Mouse (Mus musculus) inflammation-experienced regulatory T-cells, adult 6 months (primary cell): ENCODE results near the gene Fancd2. TPM values are rescaled to one million over a fixed set of nuclear protein-coding genes. Genes with fewer than 3 reads are reported as not detected.
A peak's percentile ranks its signal among the peaks of the same experiment; 100 is the strongest.

Experiments used
- ATAC-seq: one replicate; pipeline ENCODE4 v1.8.0; 2017
- polyA plus RNA-seq, 3 experiments: library from polyadenylated mRNA; unstranded; fragments of 100-300 nt; shearing (Covaris generic); gene quantifications; one replicate each; pipeline ENCODE4 v1.2.1; 2017

Fancd2 gene
- polyA plus RNA-seq: 1 to 10 TPM; 1.4 to 9.7 (median 2.0) TPM

DNA sequence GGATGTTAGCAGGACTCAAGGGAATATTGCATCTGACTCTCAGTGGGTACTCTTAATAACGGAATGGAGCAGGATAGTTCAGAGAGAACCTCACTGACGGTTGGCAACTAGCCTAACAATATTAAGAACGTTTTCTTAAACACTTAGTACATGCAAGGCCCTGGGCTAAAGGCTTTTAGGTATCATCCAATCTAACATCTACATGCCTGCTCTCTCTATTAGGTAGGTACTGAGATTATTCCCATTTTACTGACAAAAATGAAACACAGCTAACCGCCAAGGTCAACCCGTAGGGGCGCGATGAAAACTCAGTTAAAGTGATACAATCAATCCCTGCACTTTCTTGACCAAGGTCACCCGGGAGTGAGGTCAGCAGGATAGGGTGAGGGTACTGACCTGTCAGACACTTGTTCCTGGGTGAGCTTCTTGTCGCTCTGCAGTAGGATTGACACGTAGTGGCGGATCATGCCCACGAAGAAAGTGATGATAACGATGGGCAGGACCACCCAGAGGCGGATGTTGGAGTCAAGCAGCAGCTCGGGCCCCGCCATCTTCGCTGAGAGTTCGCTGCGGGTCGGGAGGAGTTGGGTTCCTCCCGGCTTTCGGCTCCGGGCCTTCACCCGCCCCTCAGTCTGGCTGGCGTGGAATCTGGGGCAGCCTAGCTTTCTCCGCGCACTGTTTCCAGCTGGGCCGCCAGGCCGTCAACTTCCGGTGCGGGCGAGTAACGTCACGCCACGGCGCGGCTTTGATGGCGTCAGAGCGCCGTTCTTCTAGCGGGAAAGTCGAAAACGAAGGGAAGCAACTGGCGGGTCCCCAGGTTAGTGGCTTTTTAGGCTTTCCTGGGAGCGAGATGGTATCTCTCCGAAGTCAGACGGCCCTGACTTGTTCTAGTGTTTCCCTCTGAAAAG, at the start of gene Fancd2, which contains the start of gene Emc3:
Gene Fancd2, plus strand, starts transcription at position 751 of the 908 bp plus-strand sequence.
Gene Emc3, minus strand, starts transcription at position 721 of the 908 bp plus-strand sequence.
- peak; percentile 92 for ATAC-seq

GRCm38 (mm10) chr6:113482477-113483099, 48.9 kb upstream of the Fancd2 start:
- peak; percentile 32 for ATAC-seq

DNA sequence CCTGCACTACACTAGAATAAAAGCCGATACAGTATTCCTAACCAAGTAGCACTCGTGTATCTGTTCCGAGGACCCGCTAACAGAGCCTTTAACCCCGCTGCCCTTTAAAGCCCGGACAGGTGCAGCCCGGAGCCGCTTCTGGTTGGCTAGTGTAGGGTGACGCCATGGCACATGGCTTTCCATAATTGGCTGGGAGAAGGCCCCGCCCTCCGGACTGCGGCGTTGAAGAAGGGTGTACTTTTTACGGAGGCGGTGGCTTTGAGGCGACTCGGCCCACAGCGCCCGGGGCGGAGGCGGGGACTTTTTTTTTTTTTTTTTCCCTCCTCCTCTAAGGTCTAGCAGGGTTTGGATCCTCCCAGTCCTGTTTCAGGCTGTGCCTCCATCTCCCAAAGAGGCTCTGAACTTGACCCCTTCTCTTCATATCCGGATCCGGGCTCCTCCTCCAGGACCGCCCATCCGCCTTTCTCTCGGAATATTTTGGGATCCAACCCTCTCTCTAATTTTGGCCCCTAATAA, 48.3 kb upstream of the Fancd2 start, which contains the start of gene Creld1:
Gene Creld1, plus strand, starts transcription at position 198 of the 516 bp plus-strand sequence.
- peak; percentile 97 for ATAC-seq

GRCm38 (mm10) chr6:113483729-113484128, 47.8 kb upstream of the Fancd2 start:
- peak; percentile 3 for ATAC-seq

DNA sequence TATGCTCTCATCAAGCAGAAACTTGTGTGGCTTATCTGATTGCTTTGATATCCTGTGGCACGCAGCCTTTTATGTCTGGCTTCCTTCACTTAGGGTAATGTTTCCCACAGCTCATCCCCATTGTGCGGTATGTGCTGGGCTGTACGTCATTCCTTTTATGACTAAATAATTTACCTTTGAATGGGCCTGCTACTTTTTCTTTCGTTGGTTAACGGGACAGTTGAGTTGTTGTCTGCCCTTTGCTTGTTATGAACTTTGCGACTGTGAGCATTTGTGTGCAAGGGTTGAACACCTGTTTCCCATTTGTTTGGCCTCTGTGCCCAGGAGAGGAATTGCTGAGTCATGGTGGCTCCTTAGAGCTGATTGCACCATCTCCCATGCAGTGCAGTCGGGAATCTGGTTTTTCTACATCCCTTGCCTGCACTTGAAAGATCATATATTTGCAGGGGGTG, 44.3 kb upstream of the Fancd2 start:
- ATAC-seq: no peak

GRCm38 (mm10) chr6:113489410-113489809, 42.1 kb upstream of the Fancd2 start:
- no peak for ATAC-seq

- ATAC-seq: no peak
These were observed 39.2 kb upstream of the Fancd2 start for GRCm38 (mm10) chr6:113492101-113492864.

- peak; percentile 90 for ATAC-seq
These were observed 37.2 kb upstream of the Fancd2 start for GRCm38 (mm10) chr6:113494258-113494788.

DNA sequence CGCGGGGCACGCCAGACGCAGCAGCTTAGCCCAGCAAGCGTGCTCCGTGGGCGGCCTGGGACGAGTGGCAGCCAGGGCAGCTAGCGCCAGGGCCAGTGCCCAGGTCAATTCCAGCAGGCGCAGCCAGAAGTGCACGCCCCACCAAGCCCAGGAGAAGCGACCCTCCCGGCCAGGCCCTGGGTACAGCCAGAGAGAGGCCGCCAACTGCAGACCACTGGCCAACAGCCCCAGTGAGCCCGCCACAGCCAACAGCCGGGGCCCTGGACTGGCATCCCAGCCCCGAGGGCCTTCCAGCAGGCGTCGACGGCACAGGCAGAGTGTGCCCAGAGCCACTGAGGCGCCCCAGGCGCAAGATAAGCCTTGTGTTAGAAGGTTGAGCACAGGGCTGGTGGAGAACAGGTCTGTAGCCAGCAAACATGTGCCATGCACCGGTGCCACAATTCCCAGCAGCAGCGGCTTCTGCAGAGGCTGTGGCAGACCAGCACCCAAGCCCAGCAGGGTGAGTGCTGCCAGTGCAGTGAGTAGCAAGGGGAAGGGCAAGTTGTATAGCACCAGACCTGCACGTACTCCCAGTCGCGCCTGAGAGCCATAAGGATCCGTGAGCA, 36.3 kb upstream of the Fancd2 start:
- no peak for ATAC-seq

DNA sequence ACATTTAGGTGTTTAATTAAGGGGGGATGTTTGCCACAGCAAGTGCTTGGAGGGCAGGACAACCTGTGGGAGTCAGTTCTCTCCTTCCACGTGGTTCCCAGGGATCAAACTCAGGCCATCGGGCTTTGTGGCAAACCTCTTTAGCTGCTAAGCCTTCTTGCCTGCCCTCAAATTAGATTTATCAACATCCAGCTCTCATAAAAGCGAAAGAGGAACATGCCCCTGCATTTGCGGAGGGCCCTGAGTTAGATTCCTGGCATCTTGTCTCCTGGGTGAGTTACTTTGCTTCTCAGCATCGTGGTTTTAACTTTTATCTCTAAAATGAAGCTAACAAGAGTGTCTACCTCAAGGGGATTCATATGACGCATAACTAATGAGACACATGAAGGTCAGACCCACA, 32.1 kb upstream of the Fancd2 start:
- no peak for ATAC-seq

GRCm38 (mm10) chr6:113501388-113502084, 29.9 kb upstream of the Fancd2 start, which contains the start of gene Prrt3:
Gene Prrt3, minus strand, starts transcription at chr6:113501931.
- ATAC-seq: no peak

- no peak for ATAC-seq
These were observed 28.7 kb upstream of the Fancd2 start for GRCm38 (mm10) chr6:113502801-113503200.

- no peak for ATAC-seq
These were observed 25.8 kb upstream of the Fancd2 start for GRCm38 (mm10) chr6:113505689-113506088.

DNA sequence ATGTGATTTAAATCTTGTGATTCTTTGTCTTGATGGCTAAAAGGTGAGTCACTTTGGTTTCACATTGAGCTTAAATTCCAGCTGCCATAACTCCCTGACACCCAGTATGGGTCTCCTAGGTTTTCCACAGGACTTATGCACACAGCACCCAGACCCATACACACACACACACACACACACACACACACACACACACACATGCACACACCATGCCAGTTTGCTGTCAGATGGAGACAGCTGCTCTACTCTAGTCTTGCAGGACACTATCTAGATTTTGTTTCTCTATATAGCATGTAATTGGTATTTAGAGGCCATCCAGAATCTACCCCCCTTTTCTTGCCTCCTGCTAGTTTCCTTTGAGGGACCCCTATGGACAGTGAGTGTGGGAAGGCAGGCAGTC, 24.4 kb upstream of the Fancd2 start:
- no peak for ATAC-seq

DNA sequence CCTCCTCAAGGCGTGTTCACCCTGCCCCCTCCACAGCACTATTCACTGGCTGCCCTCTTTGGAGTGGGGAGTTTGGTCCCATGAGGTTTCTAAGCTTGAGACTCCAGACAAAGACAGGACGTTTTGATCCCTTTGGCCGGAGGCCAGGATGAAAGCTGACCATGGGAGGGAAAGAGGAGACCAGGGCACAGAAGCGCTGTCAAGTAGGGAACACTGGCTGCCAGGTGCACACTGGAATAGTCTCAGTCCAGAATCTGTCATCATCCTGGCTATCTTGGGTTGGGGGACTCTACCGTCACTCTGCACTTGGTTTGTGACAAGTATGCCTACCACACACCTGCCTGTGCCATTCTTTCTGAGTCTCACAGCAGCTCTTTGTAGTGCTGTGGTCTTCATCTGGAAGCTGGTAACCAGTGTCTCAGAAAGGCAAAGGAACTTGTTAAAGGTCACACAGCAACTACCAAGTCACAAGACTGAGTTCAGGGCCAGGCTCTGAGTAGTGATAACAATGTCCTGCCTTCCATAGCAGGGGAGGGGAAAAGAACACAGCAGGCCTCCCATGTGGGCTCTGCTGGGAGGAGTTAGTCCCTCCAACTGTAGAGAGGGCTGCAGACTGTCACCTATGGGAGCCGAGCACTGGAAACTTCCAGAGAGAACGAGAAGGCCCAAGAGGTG, 23.1 kb upstream of the Fancd2 start:
- ATAC-seq: no peak

DNA sequence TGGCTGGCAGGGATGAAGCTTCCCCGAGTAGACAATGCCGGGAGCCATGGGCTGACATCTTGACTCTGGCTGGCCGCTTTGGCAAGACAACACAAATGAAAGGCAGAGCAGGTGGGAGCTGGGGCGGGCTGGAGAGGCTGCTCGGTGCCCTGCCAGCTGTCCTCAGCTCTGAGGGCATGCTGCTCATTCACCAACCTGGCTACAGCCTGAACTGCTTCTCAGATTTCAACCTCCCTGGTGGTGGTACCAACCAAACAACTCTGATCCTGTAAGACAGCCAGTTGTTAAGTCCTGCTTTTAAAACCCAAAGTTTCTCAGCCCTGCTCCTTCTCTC, 22.6 kb upstream of the Fancd2 start:
- ATAC-seq: no peak

GRCm38 (mm10) chr6:113513944-113514343, 17.5 kb upstream of the Fancd2 start:
- no peak for ATAC-seq

- ATAC-seq: no peak
These were observed 16.9 kb upstream of the Fancd2 start for GRCm38 (mm10) chr6:113514600-113514999.

DNA sequence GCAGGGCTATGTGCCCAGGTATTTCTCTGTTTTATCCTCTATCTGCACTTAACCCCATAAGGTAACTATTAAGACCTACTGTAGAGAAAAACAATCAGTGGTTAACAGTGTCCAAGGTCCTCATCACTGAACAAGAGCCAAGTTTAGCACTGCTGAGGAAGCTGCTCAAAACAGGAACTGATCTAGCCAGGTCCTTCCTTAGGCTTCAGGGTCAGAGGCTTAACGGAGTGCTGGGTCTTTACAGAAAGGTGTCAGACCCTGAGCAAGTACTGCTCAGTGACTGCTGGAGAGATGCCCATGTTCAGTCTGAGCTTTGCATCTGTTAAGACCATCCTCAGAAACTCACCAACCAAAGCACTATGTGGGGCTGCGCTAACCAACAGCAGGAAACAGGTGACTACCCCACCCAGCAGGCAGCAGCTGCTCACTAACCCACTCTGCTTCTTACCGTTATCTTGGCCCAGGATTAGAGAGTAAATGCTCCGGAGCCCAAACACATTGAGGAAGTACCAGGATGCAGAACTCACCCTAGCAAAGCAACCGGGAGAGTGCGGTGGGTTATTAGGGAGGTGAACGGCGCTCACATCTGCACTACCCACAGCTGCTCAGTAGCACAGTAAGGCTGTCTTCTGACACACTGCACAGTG, 13.9 kb upstream of the Fancd2 start:
- ATAC-seq: no peak

GRCm38 (mm10) chr6:113522310-113522709, 9.2 kb upstream of the Fancd2 start:
- no peak for ATAC-seq
